Mouse (Mus musculus): ENCODE measurements at regions not wholly inside any gene's neighbourhood (a gene's known extent, or its start where the extent isn't known, plus 50 kb on each side); places are given as distances from the start of the nearest gene placed in this dataset.

GRCm38 (mm10) chr1:35754170-35754569, 314.0 kb upstream of the Hs6st1 start:
- TF ChIP-seq CTCF (IDR thresholded peaks at IDR 0.05; ENCODE audit: borderline replicate concordance, insufficient read depth, low read depth, low read length) = no peak
- no peak for TF ChIP-seq POLR2A (IDR thresholded peaks at IDR 0.05; ENCODE audit: borderline replicate concordance, insufficient read depth, low read length)
